ENCODE assay signal across 18 mouse cellular contexts in genomic region chr9:87563244-87563643, GRCm38 (mm10).
"Had no signal": no experiment of that assay in that cellular context is flagged by ENCODE, and none has a peak within 500 bp of the region (broad histone marks: within the 10 kb centered on the region; RNA-seq: fewer than 3 reads in every experiment).

No protein-coding gene starts in this region.

- H3K27me3 ChIP-seq: midbrain, embryonic 12.5 days; neural tube, embryonic 12.5 days had no signal

- H3K27ac ChIP-seq: midbrain, embryonic 10.5 days; midbrain, embryonic 12.5 days; neural tube, embryonic 12.5 days had no signal

- H3K4me2 ChIP-seq: lung, embryonic 14.5 days; midbrain, embryonic 12.5 days; neural tube, embryonic 12.5 days had no signal

- ATAC-seq: midbrain, embryonic 16.5 days had no signal

- H3K4me3 ChIP-seq: midbrain, embryonic 10.5 days; midbrain, embryonic 12.5 days; myocyte; neural tube, embryonic 12.5 days had no signal

- H3K4me1 ChIP-seq: midbrain, embryonic 10.5 days; midbrain, embryonic 12.5 days; neural tube, embryonic 12.5 days had no signal

- DNase-seq: lung, adult 18-20 months; lung, embryonic 14.5 days; lung, postnatal 10 days; lung, postnatal 4 days; midbrain, embryonic 14.5 days; retina, postnatal 1 day; right cerebral cortex, adult 18-20 months; right cerebral cortex, postnatal 25 days; right cerebral cortex, postnatal 4 days; spleen, adult 18-20 months; thymus, adult 18-20 months; thymus, postnatal 14 days; thymus, postnatal 36 days had no signal

- H3K36me3 ChIP-seq: midbrain, embryonic 10.5 days; midbrain, embryonic 12.5 days; neural tube, embryonic 12.5 days had no signal

- H3K9ac ChIP-seq: lung, embryonic 14.5 days; midbrain, embryonic 12.5 days; neural tube, embryonic 12.5 days had no signal

- H3K9me3 ChIP-seq: midbrain, embryonic 10.5 days; midbrain, embryonic 12.5 days; neural tube, embryonic 12.5 days had no signal
